Mouse (Mus musculus) intestine, postnatal 0 days (tissue): ENCODE measurements around the gene Asf1b. TPM values are rescaled to one million over a fixed set of nuclear protein-coding genes. Genes with fewer than 3 reads are reported as not detected.
A peak's percentile ranks its signal among the peaks of the same experiment; 100 is the strongest.

ENCODE experiments used
- ATAC-seq: fragments of 200-750 bp; cut with Nextera tagmentation; 2 replicates; pipeline ENCODE4 v1.8.0; 2017; ENCODE audit warnings: mild to moderate bottlenecking, moderate TSS enrichment, moderate library complexity
- H3K27ac ChIP-seq: fragments of 300-500 bp; sonication (generic); 2 replicates; pipeline ENCODE4 v1.5.1; 2014; ENCODE audit warnings: mild to moderate bottlenecking, low read depth, low read length, moderate library complexity
- H3K27me3 ChIP-seq: fragments of 300-500 bp; sonication (generic); replicated peaks from 2 replicates; pipeline ENCODE4 v1.6.1; 2014; ENCODE audit warnings: low read length, mixed read lengths; ENCODE audit not compliant: control insufficient read depth, insufficient read depth
- H3K36me3 ChIP-seq: fragments of 300-500 bp; sonication (generic); 2 replicates; pipeline ENCODE4 v1.6.1; 2014; ENCODE audit warnings: mild to moderate bottlenecking, moderate library complexity; ENCODE audit not compliant: control insufficient read depth, insufficient read depth
- H3K4me1 ChIP-seq: fragments of 300-500 bp; sonication (generic); replicated peaks from 2 replicates; pipeline ENCODE4 v1.6.1; 2014; ENCODE audit warnings: antibody characterized with exemption, low read length, mixed read lengths; ENCODE audit not compliant: control insufficient read depth, insufficient read depth
- H3K4me2 ChIP-seq: fragments of 300-500 bp; sonication (generic); replicated peaks from 2 replicates; pipeline ENCODE4 v1.6.1; 2014; ENCODE audit warnings: low read depth, mild to moderate bottlenecking, moderate library complexity
- H3K4me3 ChIP-seq: fragments of 300-500 bp; sonication (generic); 2 replicates; pipeline ENCODE4 v1.5.1; 2014; ENCODE audit warnings: low read depth, low read length
- H3K9ac ChIP-seq: fragments of 300-500 bp; sonication (generic); 2 replicates; pipeline ENCODE4 v1.6.1; 2014; ENCODE audit warnings: mild to moderate bottlenecking, low read depth, low read length
- H3K9me3 ChIP-seq: fragments of 300-500 bp; sonication (generic); 2 replicates; pipeline ENCODE4 v1.6.1; 2016; ENCODE audit warnings: mixed run types; ENCODE audit not compliant: control insufficient read depth
- CTCF ChIP-seq: sonication (generic); IDR thresholded peaks from 2 replicates; pipeline ENCODE4 v1.5.1; 2016; ENCODE audit warnings: low read depth, mild to moderate bottlenecking, control low read depth, antibody characterized with exemption, moderate library complexity
- WGBS: fragments of 180-500 bp; shearing (Covaris S2); extraction: QIAGEN DNeasy Blood & Tissue Kit; methylation state at CpG from one replicate; pipeline ENCODE4 v1.1.7; 2014; 5-methylcytosine and 5-hydroxymethylcytosine counted together
- polyA plus RNA-seq: library from polyadenylated mRNA; unstranded; fragments of >200 nt; fragmentation: Nextera tagmentation; extraction: Ambion mirVana; gene quantifications from 2 replicates; pipeline ENCODE4 v1.2.1, GENCODE M21; 2015

Gene Asf1b
- polyA plus RNA-seq, 1 experiment from 2014 or later, result 16.0 TPM

DNA sequence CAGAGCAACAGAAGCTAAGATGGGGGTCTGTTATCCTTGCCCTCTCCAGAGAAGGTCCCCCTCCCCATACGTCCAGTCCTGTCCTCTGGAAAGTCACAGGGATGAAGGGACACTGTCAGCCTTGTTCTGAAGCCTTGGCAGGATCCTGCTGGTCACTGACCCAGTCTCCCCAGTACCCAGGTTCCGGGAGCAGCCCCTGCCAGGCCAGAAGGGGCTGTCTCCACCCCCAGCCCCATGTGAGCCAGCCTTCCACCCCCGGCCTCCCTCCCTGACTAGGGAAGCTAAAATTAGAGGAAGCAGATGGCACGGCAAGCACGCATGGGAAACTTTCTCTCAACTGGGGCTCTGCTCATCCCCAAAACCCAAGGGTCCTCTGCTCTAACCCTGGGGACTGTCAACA lies 39.3 kb upstream of the Asf1b start:
- H3K9ac ChIP-seq, result no peak overlapping the region
- H3K36me3 ChIP-seq, result 0 out of 2 replicates have a peak, but pooled peaks cover under 1% of the 10 kb centered on the region
- H3K4me2 ChIP-seq, result no peak overlapping the region
- no peak for ATAC-seq
- H3K9me3 ChIP-seq, result no peaks in the 10 kb centered on the region
- H3K4me1 ChIP-seq, result no peaks in the 10 kb centered on the region
- no peaks in the 10 kb centered on the region for H3K27me3 ChIP-seq
- no peak for TF ChIP-seq CTCF
- H3K27ac ChIP-seq, result no peak overlapping the region
- H3K4me3 ChIP-seq, result no peak overlapping the region
- 74% methylated on average over 5 of the region's 5 CpGs for WGBS

DNA sequence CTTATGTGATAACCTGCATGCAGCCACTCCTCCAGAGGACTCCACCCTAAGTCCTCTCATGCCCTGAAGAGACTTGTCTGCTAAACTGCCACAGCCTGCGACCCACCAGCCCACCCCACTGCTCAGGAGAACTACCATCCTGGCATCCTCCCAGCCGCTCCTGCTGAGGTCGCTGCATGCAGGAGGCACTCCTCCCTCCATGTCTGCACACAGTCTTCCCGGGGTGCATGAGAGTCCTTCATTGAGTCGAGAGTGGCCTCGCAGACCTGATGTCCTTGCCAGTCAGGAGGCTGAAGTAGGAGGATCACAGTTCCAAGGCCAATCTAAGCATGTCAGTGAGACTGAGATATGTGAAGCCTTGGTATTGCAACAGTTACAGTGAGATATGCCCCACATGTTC lies 37.7 kb upstream of the Asf1b start:
- H3K27ac ChIP-seq, result no peak overlapping the region
- no peak overlapping the region for H3K4me2 ChIP-seq
- 69% methylated on average over 6 of the region's 6 CpGs for whole genome bisulfite sequencing
- H3K4me1 ChIP-seq, result no peaks in the 10 kb centered on the region
- H3K9me3 ChIP-seq, result no peaks in the 10 kb centered on the region
- ATAC-seq, result no peak
- no peak overlapping the region for H3K9ac ChIP-seq
- no peak overlapping the region for H3K4me3 ChIP-seq
- TF ChIP-seq CTCF, result no peak
- H3K36me3 ChIP-seq, result 0 out of 2 replicates have a peak, but pooled peaks cover 3% of the 10 kb centered on the region
- no peaks in the 10 kb centered on the region for H3K27me3 ChIP-seq

DNA sequence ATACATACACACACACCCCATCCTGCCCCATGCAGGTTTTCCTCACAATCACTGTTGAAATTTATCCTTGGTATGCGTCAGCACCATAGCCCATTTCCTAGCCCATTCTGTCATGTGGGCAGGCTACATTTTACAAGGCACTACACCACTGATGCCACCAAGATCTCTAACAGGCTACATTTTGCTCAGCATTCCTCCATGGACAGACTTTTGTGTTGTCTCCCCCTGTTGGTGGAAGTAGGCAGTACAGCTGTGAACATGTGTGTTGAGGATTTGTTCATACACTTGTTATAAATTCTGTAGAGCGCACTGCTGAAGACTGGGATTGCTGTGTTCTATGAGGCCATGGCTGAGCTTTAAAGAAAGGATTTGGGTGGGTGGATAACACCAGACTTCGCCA lies 33.7 kb upstream of the Asf1b start:
- H3K9ac ChIP-seq, result no peak overlapping the region
- ATAC-seq, result no peak

DNA sequence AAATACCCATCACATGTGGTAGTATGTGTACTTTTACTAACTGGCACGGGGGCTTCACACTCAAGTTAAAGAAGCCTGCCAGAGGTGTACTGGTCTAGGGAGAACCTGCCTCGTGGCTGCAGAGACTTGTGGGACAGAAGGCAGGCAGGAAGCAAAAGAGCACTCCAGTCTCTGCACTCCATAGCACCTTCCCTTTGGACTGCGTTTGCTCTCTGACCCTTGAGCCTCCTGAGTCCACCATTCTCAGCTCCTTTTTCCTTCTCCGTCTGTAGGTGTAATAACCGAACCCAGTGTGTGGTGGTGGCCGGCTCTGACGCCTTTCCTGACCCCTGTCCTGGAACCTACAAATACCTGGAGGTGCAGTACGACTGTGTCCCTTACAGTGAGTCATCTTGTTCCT lies 32.6 kb upstream of the Asf1b start:
- H3K27me3 ChIP-seq, result no peaks in the 10 kb centered on the region
- H3K9me3 ChIP-seq, result no peaks in the 10 kb centered on the region
- H3K4me1 ChIP-seq, result no peaks in the 10 kb centered on the region
- WGBS, result 88% methylated on average over 8 of the region's 8 CpGs
- H3K36me3 ChIP-seq, result peaks cover 12% of the 10 kb centered on the region; the same call in 1 of the 2 replicates
- no peak for ATAC-seq
- TF ChIP-seq CTCF, result no peak
- H3K9ac ChIP-seq, result no peak overlapping the region
- no peak overlapping the region for H3K27ac ChIP-seq
- no peak overlapping the region for H3K4me2 ChIP-seq
- H3K4me3 ChIP-seq, result no peak overlapping the region

More for the DNA sequence above, 33.7 kb upstream of the Asf1b start:
- no peaks in the 10 kb centered on the region for H3K27me3 ChIP-seq
- peak; percentile 93 for TF ChIP-seq CTCF
- no peak overlapping the region for H3K4me2 ChIP-seq
- H3K4me3 ChIP-seq, result no peak overlapping the region
- H3K36me3 ChIP-seq, result peaks cover 12% of the 10 kb centered on the region; the same call in 1 of the 2 replicates
- no peaks in the 10 kb centered on the region for H3K9me3 ChIP-seq
- WGBS, result 75% methylated on average over 3 of the region's 3 CpGs
- H3K27ac ChIP-seq, result no peak overlapping the region
- no peaks in the 10 kb centered on the region for H3K4me1 ChIP-seq

DNA sequence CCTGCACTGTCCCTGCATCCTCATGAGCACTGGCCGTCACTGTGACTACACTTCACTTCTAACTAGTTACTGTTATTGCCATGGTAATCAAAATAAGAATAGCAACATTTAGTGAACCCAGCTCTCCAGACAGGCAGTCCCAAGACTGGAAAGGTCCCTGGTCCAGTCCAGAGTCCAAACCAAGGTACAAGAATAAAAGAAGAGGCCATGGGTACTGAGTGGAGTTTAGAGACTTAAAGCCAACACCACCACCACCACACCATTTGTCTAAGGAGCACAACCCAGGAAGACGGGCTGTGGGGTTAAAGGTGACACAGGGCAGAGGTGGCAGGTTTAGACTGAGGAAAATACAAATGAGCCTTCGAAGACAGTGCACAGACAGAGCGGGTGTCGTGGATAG lies 30.7 kb upstream of the Asf1b start:
- peak; percentile 22; the same call in 1 of the 2 replicates for ATAC-seq
- Histone ChIP-seq H3K9ac (no peak overlapping the region), H3K4me2 (no peak overlapping the region), H3K4me3 (no peak overlapping the region), H3K9me3 (no peaks in the 10 kb centered on the region), H3K27me3 (no peaks in the 10 kb centered on the region), H3K36me3 (peaks cover 12% of the 10 kb centered on the region; the same call in 1 of the 2 replicates), H3K27ac (no peak overlapping the region), H3K4me1 (no peaks in the 10 kb centered on the region)
- no peak for TF ChIP-seq CTCF
- 90% methylated on average over 5 of the region's 5 CpGs for WGBS

DNA sequence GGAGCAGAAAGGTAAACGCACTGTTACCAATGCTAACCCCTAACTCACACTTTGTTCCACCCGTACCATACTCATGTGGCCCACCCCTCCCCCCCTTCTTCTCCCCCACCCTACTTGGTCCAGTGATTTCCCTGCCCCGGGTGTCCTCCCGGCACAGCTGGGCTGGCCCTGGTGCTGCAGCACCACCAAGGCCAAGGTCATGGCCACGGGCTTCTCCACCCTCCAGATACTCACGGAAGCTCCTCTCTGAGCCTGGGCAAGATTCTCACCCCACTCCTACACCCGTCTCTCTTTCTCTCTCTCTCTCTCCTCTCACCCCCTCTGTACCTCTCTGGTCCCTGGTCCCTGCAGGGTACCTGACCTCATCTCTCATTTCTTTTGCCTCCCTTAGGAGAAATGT lies 29.0 kb upstream of the Asf1b start:
- 68% methylated on average over 7 of the region's 7 CpGs for whole genome bisulfite sequencing
- Histone ChIP-seq H3K4me1 (no peaks in the 10 kb centered on the region), H3K4me3 (no peak overlapping the region), H3K27ac (no peak overlapping the region), H3K36me3 (peaks cover 16% of the 10 kb centered on the region; the same call in 1 of the 2 replicates), H3K27me3 (no peaks in the 10 kb centered on the region), H3K9me3 (no peaks in the 10 kb centered on the region), H3K4me2 (no peak overlapping the region), H3K9ac (no peak overlapping the region)
- ATAC-seq, result no peak
- no peak for TF ChIP-seq CTCF

DNA sequence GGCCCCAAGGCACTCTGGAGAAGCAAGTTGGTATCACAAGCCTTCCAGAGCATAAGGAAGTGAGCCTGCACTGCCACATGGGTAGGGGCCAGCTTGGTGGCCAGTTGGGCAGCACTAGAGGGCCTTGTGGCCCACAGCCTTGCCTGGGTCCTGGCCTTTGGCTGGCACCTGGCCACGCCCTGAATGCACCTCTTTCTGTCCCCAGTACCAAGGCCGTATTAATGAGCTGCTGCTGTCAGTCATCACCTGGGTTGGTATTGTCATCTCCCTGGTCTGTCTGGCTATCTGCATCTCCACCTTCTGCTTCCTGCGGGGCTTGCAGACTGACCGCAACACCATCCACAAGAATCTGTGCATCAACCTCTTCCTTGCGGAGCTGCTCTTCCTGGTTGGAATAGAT lies 21.1 kb upstream of the Asf1b start:
- TF ChIP-seq CTCF, result no peak
- no peak overlapping the region for H3K27ac ChIP-seq
- peaks cover 33% of the 10 kb centered on the region; the same call in 1 of the 2 replicates for H3K36me3 ChIP-seq
- H3K4me1 ChIP-seq, result no peaks in the 10 kb centered on the region
- H3K4me2 ChIP-seq, result no peak overlapping the region
- no peak overlapping the region for H3K9ac ChIP-seq
- ATAC-seq, result no peak
- no peak overlapping the region for H3K4me3 ChIP-seq
- no peaks in the 10 kb centered on the region for H3K27me3 ChIP-seq
- 75% methylated on average over 5 of the region's 5 CpGs for WGBS
- no peaks in the 10 kb centered on the region for H3K9me3 ChIP-seq
